Mouse (Mus musculus) inflammation-experienced regulatory T-cells, adult 6 months (primary cell): Measurements from ENCODE around the gene U2af1l4. TPM values are rescaled to one million over a fixed set of nuclear protein-coding genes. Genes with fewer than 3 reads are reported as not detected.

Experiments
- ATAC-seq: one replicate; pipeline ENCODE4 v1.8.0; 2017
- polyA plus RNA-seq, 3 experiments: library from polyadenylated mRNA; unstranded; fragments of 100-300 nt; shearing (Covaris generic); gene quantifications; one replicate each; pipeline ENCODE4 v1.2.1; 2017

U2af1l4 gene
- polyA plus RNA-seq, 3 experiments from 2014 or later: 56.1 to 60.5 (median 60.0) TPM

DNA sequence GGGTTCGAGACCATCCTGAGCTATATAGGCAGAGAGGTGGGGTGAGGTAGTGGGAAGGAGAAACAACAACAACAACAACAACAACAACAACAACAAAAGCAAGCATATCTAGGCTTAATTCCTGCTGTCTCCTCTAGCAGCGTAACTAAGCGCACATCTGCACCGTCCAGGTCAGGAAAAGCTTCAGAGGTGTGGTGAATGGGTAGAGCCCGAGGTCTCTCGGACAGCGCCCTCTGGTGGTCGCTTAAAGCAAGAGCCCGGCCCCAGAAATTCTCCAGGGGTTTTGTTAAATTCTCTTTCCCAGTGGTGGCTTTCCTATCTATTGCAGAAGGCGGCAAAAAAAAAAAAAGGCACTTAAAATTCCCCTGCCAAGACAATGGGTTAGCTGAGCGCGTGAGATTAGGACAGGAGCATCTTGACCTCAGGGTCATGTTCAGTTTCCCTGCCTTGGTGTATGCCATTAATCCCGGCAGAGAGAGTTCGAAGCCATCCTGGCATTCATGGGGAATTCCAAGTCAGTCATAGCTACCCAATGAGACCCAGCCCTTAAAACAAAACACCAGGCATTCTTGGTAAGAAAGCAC, 50.5 kb downstream of the U2af1l4 start:
- peak; percentile 77 for ATAC-seq

DNA sequence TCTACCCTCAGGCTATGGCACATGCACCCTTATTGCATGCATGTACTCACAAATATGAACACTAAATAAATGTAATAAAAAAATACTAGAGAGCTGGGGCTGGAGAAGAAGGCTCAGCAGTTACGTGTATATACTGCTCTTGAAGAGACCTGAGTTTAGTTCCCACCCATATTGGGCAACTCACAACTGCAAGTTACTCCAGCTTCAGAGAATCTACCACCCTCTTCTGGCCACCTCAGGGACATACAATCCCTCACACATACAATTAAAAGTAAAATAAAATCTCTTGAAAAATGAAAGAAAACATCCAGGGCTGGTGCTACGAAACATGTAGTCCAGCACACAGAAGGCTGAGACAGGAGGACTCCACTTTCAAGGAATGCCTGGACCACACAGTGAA, 51.4 kb downstream of the U2af1l4 start:
- ATAC-seq: peak; percentile 46

Other genes starting within 250 kb of the U2af1l4 start
- gene Syne4, start 248.5 kb upstream of the U2af1l4 start, polyA plus RNA-seq: 10 to 100 TPM in 1 of 3 experiments, 1 to 10 TPM in 2; 4.3 to 14.7 (median 6.4) TPM
- gene E130208F15Rik, start 241.6 kb upstream of the U2af1l4 start, polyA plus RNA-seq: not detected
- gene Sdhaf1, start 239.4 kb upstream of the U2af1l4 start, polyA plus RNA-seq: 1 to 10 TPM; 2.0 to 6.1 (median 3.9) TPM
- not detected for gene Lrfn3, start 200.5 kb upstream of the U2af1l4 start, polyA plus RNA-seq
- 10 to 100 TPM in 1 of 3 experiments, 1 to 10 TPM in 1, under 1 TPM in 1; 0.79 to 15.0 (median 2.2) TPM for gene Tyrobp, start 149.5 kb upstream of the U2af1l4 start, polyA plus RNA-seq
- gene Hcst, start 143.4 kb upstream of the U2af1l4 start, polyA plus RNA-seq: 100 to 1,000 TPM; 484 to 574 (median 552) TPM
- 10 to 100 TPM; 37.3 to 50.8 (median 41.1) TPM for gene Nfkbid, start 141.6 kb upstream of the U2af1l4 start, polyA plus RNA-seq
- gene Aplp1, start 117.8 kb upstream of the U2af1l4 start, polyA plus RNA-seq: 1 to 10 TPM; 6.0 to 7.4 (median 6.0) TPM
- not detected for gene Kirrel2, start 105.6 kb upstream of the U2af1l4 start, polyA plus RNA-seq
- gene Nphs1, start 105.0 kb upstream of the U2af1l4 start, polyA plus RNA-seq: under 1 TPM in 1 of 3 experiments, not detected in 2; 0.11 TPM
- gene Prodh2, start 69.7 kb upstream of the U2af1l4 start, polyA plus RNA-seq: not detected
- 1 to 10 TPM in 1 of 3 experiments, under 1 TPM in 2; 0.28 to 1.1 (median 0.91) TPM for gene Arhgap33, start 28.2 kb upstream of the U2af1l4 start, polyA plus RNA-seq
- gene Hspb6, start 11.1 kb upstream of the U2af1l4 start, polyA plus RNA-seq: 1 to 10 TPM; 2.7 to 3.6 (median 2.8) TPM
- 1 to 10 TPM; 2.8 to 4.5 (median 4.0) TPM for gene Proser3, start 11.0 kb upstream of the U2af1l4 start, polyA plus RNA-seq
- 100 to 1,000 TPM in 2 of 3 experiments, 10 to 100 TPM in 1; 94.5 to 112 (median 109) TPM for gene Lin37, start 3.5 kb upstream of the U2af1l4 start, polyA plus RNA-seq
- 10 to 100 TPM; 45.7 to 85.3 (median 82.8) TPM for gene Gm49396, start within 50 bp of the U2af1l4 start, polyA plus RNA-seq
- gene Psenen, start 326 bp downstream of the U2af1l4 start, polyA plus RNA-seq: 100 to 1,000 TPM; 271 to 363 (median 299) TPM
- 100 to 1,000 TPM; 118 to 196 (median 157) TPM for gene Igflr1, start 2.1 kb downstream of the U2af1l4 start, polyA plus RNA-seq
- 10 to 100 TPM; 15.7 to 23.0 (median 22.6) TPM for gene Kmt2b, start 25.4 kb downstream of the U2af1l4 start, polyA plus RNA-seq
- 10 to 100 TPM; 11.7 to 28.7 (median 11.9) TPM for gene Zbtb32, start 35.6 kb downstream of the U2af1l4 start, polyA plus RNA-seq
- 1 to 10 TPM in 2 of 3 experiments, under 1 TPM in 1; 0.47 to 3.1 (median 1.5) TPM for gene Upk1a, start 49.5 kb downstream of the U2af1l4 start, polyA plus RNA-seq
- 100 to 1,000 TPM; 376 to 780 (median 668) TPM for gene Cox6b1, start 62.9 kb downstream of the U2af1l4 start, polyA plus RNA-seq
- gene Etv2, start 72.6 kb downstream of the U2af1l4 start, polyA plus RNA-seq: not detected
- 10 to 100 TPM; 21.7 to 30.7 (median 28.0) TPM for gene Rbm42, start 87.0 kb downstream of the U2af1l4 start, polyA plus RNA-seq
- gene Haus5, start 101.7 kb downstream of the U2af1l4 start, polyA plus RNA-seq: 10 to 100 TPM; 23.9 to 33.9 (median 26.4) TPM
- not detected for gene Pmis2, start 108.3 kb downstream of the U2af1l4 start, polyA plus RNA-seq
- gene 2200002J24Rik, start 135.6 kb downstream of the U2af1l4 start, polyA plus RNA-seq: not detected
- gene Atp4a, start 148.9 kb downstream of the U2af1l4 start, polyA plus RNA-seq: not detected
- gene Tmem147, start 166.2 kb downstream of the U2af1l4 start, polyA plus RNA-seq: 10 to 100 TPM; 43.1 to 55.2 (median 48.6) TPM
- gene Gapdhs, start 180.4 kb downstream of the U2af1l4 start, polyA plus RNA-seq: under 1 TPM in 2 of 3 experiments, not detected in 1; 0.39 to 0.46 TPM
- gene Sbsn, start 188.2 kb downstream of the U2af1l4 start, polyA plus RNA-seq: 1 to 10 TPM in 2 of 3 experiments, not detected in 1; 1.5 to 1.6 TPM
- not detected for gene Dmkn, start 200.5 kb downstream of the U2af1l4 start, polyA plus RNA-seq
- not detected for gene Krtdap, start 224.6 kb downstream of the U2af1l4 start, polyA plus RNA-seq